Mouse (Mus musculus): ENCODE data around the gene Gpr18.
"Not testable (repeated sequence)": the region's sequence is repeated elsewhere in the genome, so short reads cannot be mapped to it uniquely, and the experiment has no call there.

Gene Gpr18

DNA sequence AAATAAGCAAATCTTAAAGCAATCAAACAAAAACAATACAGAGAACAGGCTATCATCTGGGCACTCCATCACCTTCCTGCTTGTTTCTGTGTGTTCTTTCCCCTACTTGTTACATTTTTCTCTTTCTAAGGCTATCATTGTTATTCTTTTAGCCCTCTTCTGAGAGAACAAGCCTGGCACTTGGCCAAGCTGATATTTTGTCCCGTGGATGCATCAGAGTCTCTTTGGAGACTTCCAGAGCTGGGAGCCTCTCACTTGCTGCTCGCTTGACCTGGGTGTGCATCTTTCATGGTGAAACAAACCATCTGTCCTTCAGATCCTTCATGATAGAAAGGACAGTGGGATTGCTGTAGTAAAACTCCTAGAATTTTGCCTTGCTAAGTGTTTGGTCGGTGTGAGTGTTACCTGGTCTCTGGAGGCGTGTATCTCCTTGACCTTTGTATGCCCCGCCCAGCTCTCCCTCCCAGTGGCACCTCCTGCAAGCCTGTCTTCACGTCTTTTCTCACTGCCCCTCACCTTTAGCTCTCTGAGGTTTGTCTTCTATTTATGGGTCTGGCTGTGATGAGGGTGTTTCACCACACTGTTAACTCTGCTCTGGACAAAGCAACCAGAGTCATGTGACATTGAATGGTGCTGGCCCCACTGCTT is 31.3 kb downstream of the Gpr18 start:
- DNase-seq (ENCODE audit: low spot score in 2 of 2), result no peak

- no peak for DNase-seq (ENCODE audit: low spot score in 2 of 2)
Observed at GRCm38 (mm10) chr14:121881211-121881610, 34.4 kb downstream of the Gpr18 start.

GRCm38 (mm10) chr14:121879266-121879840 is 36.2 kb downstream of the Gpr18 start:
- no peak for DNase-seq (ENCODE audit: low spot score in 2 of 2)

GRCm38 (mm10) chr14:121878859-121879206 is 36.7 kb downstream of the Gpr18 start:
- DNase-seq (ENCODE audit: low spot score in 2 of 2), result peak; percentile 9 to 20

DNA sequence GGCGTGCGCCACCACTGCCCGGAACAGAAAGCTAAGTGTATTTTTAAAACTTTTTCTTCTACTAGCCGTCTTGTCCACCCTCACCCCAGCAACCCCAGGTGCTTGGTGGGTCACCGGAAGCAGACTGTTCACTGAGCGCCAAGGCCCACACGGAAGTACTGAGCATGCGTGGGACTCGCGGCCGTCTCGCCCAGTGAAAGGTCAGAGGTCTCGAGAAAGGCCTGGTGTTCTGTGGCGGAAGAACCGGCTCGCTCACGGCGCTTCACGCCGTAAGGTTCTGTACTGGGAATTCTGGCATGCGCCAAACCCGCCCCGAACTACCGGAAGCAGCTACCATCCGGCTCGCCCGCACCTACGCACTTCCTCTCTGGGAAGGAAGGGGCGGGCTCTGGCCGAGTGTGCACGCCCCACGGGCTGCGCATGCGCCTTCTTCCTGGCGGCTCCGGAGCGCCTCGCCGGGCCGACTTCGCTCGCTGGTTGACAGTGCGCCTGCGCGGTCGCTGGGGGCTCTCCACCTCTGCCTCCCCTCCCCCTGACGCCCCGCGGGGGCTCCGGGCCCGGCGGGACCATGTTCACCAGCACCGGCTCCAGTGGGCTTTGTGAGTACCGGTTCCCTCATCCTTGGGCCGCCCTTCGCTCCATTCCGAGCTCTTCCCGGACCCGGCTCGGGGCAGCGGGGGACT is 37.3 kb downstream of the Gpr18 start, which contains the start of gene Ubac2:
Gene Ubac2, plus strand, starts transcription at position 445 of the 683 bp plus-strand sequence.
- DNase-seq (ENCODE audit: low spot score in 2 of 2), result peak; percentile 95 to 98

DNA sequence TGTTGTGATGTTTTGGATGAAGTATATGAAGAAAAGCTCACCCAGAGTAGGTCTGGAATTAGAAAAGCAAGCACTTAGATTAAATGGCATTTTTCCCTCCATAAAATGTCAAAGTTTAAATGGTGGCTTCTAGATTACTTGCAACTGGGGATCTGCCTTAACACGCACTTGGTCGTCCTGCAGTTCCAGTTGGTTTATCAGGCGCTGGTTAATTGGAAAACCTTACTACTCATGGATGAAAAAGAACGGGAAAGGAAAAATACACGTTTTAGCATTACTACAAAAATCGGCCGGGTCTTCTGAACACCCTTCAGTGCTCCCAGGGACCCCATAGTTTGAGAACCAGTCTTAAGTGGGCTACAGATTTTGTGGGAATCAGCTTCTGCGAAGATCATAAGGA is 37.9 kb downstream of the Gpr18 start:
- DNase-seq (ENCODE audit: low spot score in 2 of 2), result no peak

- no peak for DNase-seq (ENCODE audit: low spot score in 2 of 2)
Observed at GRCm38 (mm10) chr14:121876860-121877259, 38.7 kb downstream of the Gpr18 start.

DNA sequence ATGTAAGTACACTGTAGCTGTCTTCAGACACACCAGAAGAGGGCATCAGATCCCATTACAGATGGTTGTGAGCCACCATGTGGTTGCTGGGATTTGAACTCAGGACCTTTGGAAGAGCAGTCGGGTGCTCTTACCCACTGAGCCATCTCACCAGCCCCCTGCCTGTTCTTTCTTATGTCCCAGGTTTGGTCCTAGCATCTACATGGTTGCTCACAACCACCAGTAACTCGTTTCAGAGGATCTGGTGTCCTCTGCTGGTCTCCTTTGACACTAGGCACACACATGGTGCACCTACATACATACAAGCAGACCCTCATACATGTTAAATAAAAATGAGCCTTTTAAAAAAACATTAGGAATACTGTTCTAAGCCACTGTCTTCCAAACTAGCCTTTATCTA is 39.4 kb downstream of the Gpr18 start:
- not testable (repeated sequence) for DNase-seq (ENCODE audit: low spot score in 2 of 2)

DNA sequence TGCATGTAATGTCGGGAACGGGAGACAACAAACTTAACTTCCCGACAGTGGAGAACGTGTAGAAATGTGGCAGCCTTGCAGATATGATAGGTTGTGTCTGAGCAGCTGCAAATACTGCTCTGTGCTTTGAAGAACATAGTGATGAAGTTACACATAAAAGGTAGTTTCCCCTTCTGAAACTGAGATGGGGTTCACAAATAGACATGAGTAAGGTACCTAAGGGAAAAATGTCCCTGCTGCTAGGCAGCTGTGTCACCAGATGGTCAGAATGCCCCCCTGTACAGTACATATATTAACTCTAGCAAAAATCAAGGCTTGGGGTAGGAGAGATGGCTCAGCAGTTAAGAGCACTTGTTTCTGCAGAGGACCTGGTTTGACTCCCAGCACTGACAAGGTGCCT is 41.9 kb downstream of the Gpr18 start:
- no peak for DNase-seq (ENCODE audit: low spot score in 2 of 2)

DNA sequence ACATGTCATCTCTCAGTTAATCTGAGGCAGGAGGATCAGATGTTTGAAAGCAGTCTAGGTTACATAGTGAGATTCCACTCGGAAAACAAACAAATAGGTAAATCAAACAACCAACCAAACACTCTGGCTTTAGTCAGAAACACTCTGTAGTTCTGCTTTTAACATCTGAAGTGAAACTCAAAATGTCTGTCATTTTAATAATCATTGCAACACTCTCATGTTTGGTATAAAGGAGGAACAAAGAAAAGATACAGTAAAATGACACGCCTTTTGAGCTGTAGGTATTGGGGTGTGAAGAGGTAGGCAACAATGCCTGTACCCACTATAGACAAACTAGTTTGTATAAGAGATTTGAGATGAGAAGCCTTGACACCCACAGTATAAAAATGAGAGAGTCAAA is 42.4 kb downstream of the Gpr18 start:
- no peak for DNase-seq (ENCODE audit: low spot score in 2 of 2)

DNA sequence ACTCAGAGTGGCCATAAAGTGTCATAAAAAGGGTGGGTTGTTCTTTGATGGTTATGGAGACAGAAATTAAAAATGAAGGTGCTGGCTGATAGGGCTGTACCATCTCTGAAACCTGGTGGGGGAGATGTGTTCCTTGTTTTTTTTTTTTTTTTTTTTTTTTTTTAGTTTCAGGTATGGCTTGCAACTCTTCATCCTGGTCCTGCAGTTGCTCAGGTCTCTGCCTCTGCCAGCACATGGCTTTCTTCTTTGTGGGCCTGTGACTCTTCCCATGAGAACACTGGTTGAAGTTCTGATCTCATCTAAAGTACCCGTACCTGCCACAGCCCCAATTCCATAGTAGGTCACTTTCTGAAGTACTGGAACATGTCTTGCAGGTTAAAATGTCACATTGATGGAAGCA is 42.8 kb downstream of the Gpr18 start:
- no peak for DNase-seq (ENCODE audit: low spot score in 2 of 2)

GRCm38 (mm10) chr14:121869111-121869510 is 46.5 kb downstream of the Gpr18 start:
- DNase-seq (ENCODE audit: low spot score in 2 of 2), result no peak

GRCm38 (mm10) chr14:121866574-121866973 is 49.0 kb downstream of the Gpr18 start:
- no peak for DNase-seq (ENCODE audit: low spot score in 2 of 2)

GRCm38 (mm10) chr14:121865162-121865561 is 50.4 kb downstream of the Gpr18 start:
- DNase-seq (ENCODE audit: low spot score in 2 of 2), result peak; percentile 39 to 61

Measured in frontal cortex, postnatal 25 days (tissue).